Mouse (Mus musculus): ENCODE measurements around the gene 4930467E23Rik. TPM values are rescaled to one million over a fixed set of nuclear protein-coding genes. Genes with fewer than 3 reads are reported as not detected.

The 4930467E23Rik gene
- total RNA-seq (2023) = not detected

DNA sequence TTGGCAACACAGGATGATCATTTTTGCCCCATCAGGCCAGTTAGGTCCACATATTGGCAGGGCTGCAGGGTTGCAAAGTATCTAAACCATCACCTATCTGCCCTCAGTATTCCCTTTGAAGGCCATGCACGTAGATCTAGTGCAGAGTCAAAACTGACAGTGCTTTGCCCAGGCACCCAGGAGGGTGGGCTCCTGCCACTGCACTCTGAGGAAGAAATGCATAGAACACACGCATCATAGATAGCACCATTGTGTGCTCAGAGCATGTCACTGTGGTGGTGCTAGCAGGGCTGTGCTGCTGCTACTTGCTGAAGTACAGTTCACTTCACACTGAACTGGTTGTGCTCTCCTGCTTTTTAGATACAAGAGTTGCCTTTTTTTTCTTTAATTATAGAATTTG lies at the start of gene 4930467E23Rik:
TSS of gene 4930467E23Rik (plus strand) at position 301 of the 400 bp plus-strand sequence.

Other genes starting within 250 kb of the 4930467E23Rik start
- not detected for gene Defb7, start 234.5 kb upstream of the 4930467E23Rik start, total RNA-seq (2023)
- gene Gm31371, start 173.8 kb downstream of the 4930467E23Rik start, total RNA-seq (2023) = not detected